Mouse (Mus musculus): ENCODE measurements around the gene Dnah11. TPM values are rescaled to one million over a fixed set of nuclear protein-coding genes. Genes with fewer than 3 reads are reported as not detected.
A peak's percentile ranks its signal among the peaks of the same experiment; 100 is the strongest.

Gene Dnah11
- polyA plus RNA-seq, 1 experiment: 1.2 TPM

- H3K4me1 ChIP-seq (ENCODE audit: control insufficient read depth, insufficient read depth, low read length): no peaks in the 10 kb centered on the region
- H3K4me3 ChIP-seq (ENCODE audit: insufficient read depth, low read depth, low read length): no peak overlapping the region
- TF ChIP-seq POLR2A (IDR thresholded peaks at IDR 0.05; ENCODE audit: low read depth, low read length): no peak
- TF ChIP-seq CTCF (conservative IDR thresholded peaks at IDR 0.05; ENCODE audit: insufficient read depth, insufficient read length, low read depth, low read length): no peak
- no peaks in the 10 kb centered on the region for H3K36me3 ChIP-seq (ENCODE audit: control insufficient read depth, insufficient read depth, low read length)
- WGBS: 75% methylated on average over 3 of the region's 3 CpGs
- no peaks in the 10 kb centered on the region for H3K27me3 ChIP-seq (replicated peaks; ENCODE audit: control insufficient read depth, insufficient read depth, low read length)
- no peak for DNase-seq
- H3K27ac ChIP-seq (ENCODE audit: insufficient read depth, low read depth, low read length): no peak overlapping the region
These were observed 126.5 kb downstream of the Dnah11 start for GRCm38 (mm10) chr12:118072181-118072872.

- H3K36me3 ChIP-seq (ENCODE audit: control insufficient read depth, insufficient read depth, low read length): no peaks in the 10 kb centered on the region
- DNase-seq: no peak
These were observed 127.2 kb downstream of the Dnah11 start for GRCm38 (mm10) chr12:118071667-118072066.

GRCm38 (mm10) chr12:118068785-118069184 lies 130.1 kb downstream of the Dnah11 start:
- H3K27ac ChIP-seq (ENCODE audit: insufficient read depth, low read depth, low read length): no peak overlapping the region
- H3K4me1 ChIP-seq (ENCODE audit: control insufficient read depth, insufficient read depth, low read length): no peaks in the 10 kb centered on the region
- no peak for DNase-seq
- no peaks in the 10 kb centered on the region for H3K27me3 ChIP-seq (replicated peaks; ENCODE audit: control insufficient read depth, insufficient read depth, low read length)
- H3K4me3 ChIP-seq (ENCODE audit: insufficient read depth, low read depth, low read length): no peak overlapping the region
- TF ChIP-seq CTCF (conservative IDR thresholded peaks at IDR 0.05; ENCODE audit: insufficient read depth, insufficient read length, low read depth, low read length): no peak
- no peak for TF ChIP-seq POLR2A (IDR thresholded peaks at IDR 0.05; ENCODE audit: low read depth, low read length)
- no peaks in the 10 kb centered on the region for H3K36me3 ChIP-seq (ENCODE audit: control insufficient read depth, insufficient read depth, low read length)
- WGBS: 50% methylated on average over 4 of the region's 4 CpGs

More at GRCm38 (mm10) chr12:118071667-118072066, 127.2 kb downstream of the Dnah11 start:
- WGBS: 92% methylated on average over 1 of the region's 1 CpGs
- H3K4me3 ChIP-seq (ENCODE audit: insufficient read depth, low read depth, low read length): no peak overlapping the region
- H3K27ac ChIP-seq (ENCODE audit: insufficient read depth, low read depth, low read length): no peak overlapping the region
- H3K27me3 ChIP-seq (replicated peaks; ENCODE audit: control insufficient read depth, insufficient read depth, low read length): no peaks in the 10 kb centered on the region
- no peaks in the 10 kb centered on the region for H3K4me1 ChIP-seq (ENCODE audit: control insufficient read depth, insufficient read depth, low read length)
- no peak for TF ChIP-seq POLR2A (IDR thresholded peaks at IDR 0.05; ENCODE audit: low read depth, low read length)
- TF ChIP-seq CTCF (conservative IDR thresholded peaks at IDR 0.05; ENCODE audit: insufficient read depth, insufficient read length, low read depth, low read length): no peak

- no peak for TF ChIP-seq CTCF (conservative IDR thresholded peaks at IDR 0.05; ENCODE audit: insufficient read depth, insufficient read length, low read depth, low read length)
- no peak for DNase-seq
- H3K27ac ChIP-seq (ENCODE audit: insufficient read depth, low read depth, low read length): no peak overlapping the region
- 87% methylated on average over 6 of the region's 6 CpGs for WGBS
- no peaks in the 10 kb centered on the region for H3K27me3 ChIP-seq (replicated peaks; ENCODE audit: control insufficient read depth, insufficient read depth, low read length)
- no peak overlapping the region for H3K4me3 ChIP-seq (ENCODE audit: insufficient read depth, low read depth, low read length)
- no peaks in the 10 kb centered on the region for H3K4me1 ChIP-seq (ENCODE audit: control insufficient read depth, insufficient read depth, low read length)
- H3K36me3 ChIP-seq (ENCODE audit: control insufficient read depth, insufficient read depth, low read length): no peaks in the 10 kb centered on the region
These were observed 136.5 kb downstream of the Dnah11 start for GRCm38 (mm10) chr12:118062343-118062742.

GRCm38 (mm10) chr12:118056876-118057275 lies 142.0 kb downstream of the Dnah11 start:
- no peaks in the 10 kb centered on the region for H3K4me1 ChIP-seq (ENCODE audit: control insufficient read depth, insufficient read depth, low read length)
- no peak overlapping the region for H3K4me3 ChIP-seq (ENCODE audit: insufficient read depth, low read depth, low read length)
- H3K27ac ChIP-seq (ENCODE audit: insufficient read depth, low read depth, low read length): no peak overlapping the region
- no peaks in the 10 kb centered on the region for H3K27me3 ChIP-seq (replicated peaks; ENCODE audit: control insufficient read depth, insufficient read depth, low read length)
- TF ChIP-seq POLR2A (IDR thresholded peaks at IDR 0.05; ENCODE audit: low read depth, low read length) (no peak), CTCF (conservative IDR thresholded peaks at IDR 0.05; ENCODE audit: insufficient read depth, insufficient read length, low read depth, low read length) (0 out of 2 replicates have a peak, but pooled peaks have one; percentile 31)
- no peaks in the 10 kb centered on the region for H3K36me3 ChIP-seq (ENCODE audit: control insufficient read depth, insufficient read depth, low read length)
- 64% methylated on average over 10 of the region's 10 CpGs for WGBS
- DNase-seq: no peak

GRCm38 (mm10) chr12:118045381-118045780 lies 153.5 kb downstream of the Dnah11 start:
- no peak overlapping the region for H3K27ac ChIP-seq (ENCODE audit: insufficient read depth, low read depth, low read length)
- H3K36me3 ChIP-seq (ENCODE audit: control insufficient read depth, insufficient read depth, low read length): no peaks in the 10 kb centered on the region
- no peak for DNase-seq
- WGBS: 85% methylated on average over 4 of the region's 4 CpGs
- TF ChIP-seq CTCF (conservative IDR thresholded peaks at IDR 0.05; ENCODE audit: insufficient read depth, insufficient read length, low read depth, low read length) (no peak), POLR2A (IDR thresholded peaks at IDR 0.05; ENCODE audit: low read depth, low read length) (no peak)
- no peak overlapping the region for H3K4me3 ChIP-seq (ENCODE audit: insufficient read depth, low read depth, low read length)
- H3K4me1 ChIP-seq (ENCODE audit: control insufficient read depth, insufficient read depth, low read length): no peaks in the 10 kb centered on the region
- H3K27me3 ChIP-seq (replicated peaks; ENCODE audit: control insufficient read depth, insufficient read depth, low read length): no peaks in the 10 kb centered on the region

- WGBS: 100% methylated on average over 1 of the region's 1 CpGs
- no peak overlapping the region for H3K27ac ChIP-seq (ENCODE audit: insufficient read depth, low read depth, low read length)
- TF ChIP-seq CTCF (conservative IDR thresholded peaks at IDR 0.05; ENCODE audit: insufficient read depth, insufficient read length, low read depth, low read length) (no peak), POLR2A (IDR thresholded peaks at IDR 0.05; ENCODE audit: low read depth, low read length) (no peak)
- no peak for DNase-seq
- no peaks in the 10 kb centered on the region for H3K27me3 ChIP-seq (replicated peaks; ENCODE audit: control insufficient read depth, insufficient read depth, low read length)
- no peak overlapping the region for H3K4me3 ChIP-seq (ENCODE audit: insufficient read depth, low read depth, low read length)
- no peaks in the 10 kb centered on the region for H3K4me1 ChIP-seq (ENCODE audit: control insufficient read depth, insufficient read depth, low read length)
- H3K36me3 ChIP-seq (ENCODE audit: control insufficient read depth, insufficient read depth, low read length): no peaks in the 10 kb centered on the region
These were observed 155.7 kb downstream of the Dnah11 start for GRCm38 (mm10) chr12:118043130-118043647.
